Mouse (Mus musculus) retina, postnatal 1 day (tissue): ENCODE measurements around the gene Itgb4.

Experiments used
- DNase-seq: peaks from one replicate; pipeline ENCODE4 v3.0.0-alpha.2; 2012

Itgb4 gene

DNA sequence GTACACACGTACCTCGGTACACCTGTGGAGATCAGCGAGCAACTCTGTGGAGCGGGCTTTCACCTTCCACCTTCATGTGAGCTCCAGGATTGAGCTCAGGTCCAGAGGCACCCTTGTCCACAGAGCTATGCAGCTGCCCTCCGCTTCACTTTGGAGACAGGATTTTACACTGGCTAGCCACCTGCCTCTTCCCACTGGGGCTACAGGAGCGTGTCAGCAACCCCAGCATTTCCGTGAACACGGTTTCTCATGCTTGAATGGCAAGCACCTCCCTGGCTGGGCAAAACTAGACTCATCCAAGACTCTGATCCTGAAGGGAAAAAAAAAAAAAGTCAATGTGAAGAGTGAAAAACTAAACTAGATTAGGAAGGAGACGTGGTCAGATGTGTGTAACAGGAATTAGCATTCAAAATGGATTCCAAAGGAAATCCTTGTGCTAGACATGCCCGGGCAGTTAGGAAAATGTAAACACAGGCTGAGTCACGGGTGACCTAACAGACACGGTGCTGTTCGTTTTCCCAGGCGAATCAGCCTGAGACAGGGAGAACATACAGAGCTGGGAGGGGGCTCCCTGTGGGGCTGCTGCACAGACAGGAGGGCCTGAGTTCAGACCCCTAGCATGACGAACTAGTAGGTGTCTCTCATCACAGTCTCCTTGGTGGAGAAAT lies 4.4 kb upstream of the Itgb4 start:
- DNase-seq = no peak

- DNase-seq = peak; percentile 23
Measured at GRCm38 (mm10) chr11:115971016-115971415, 3.5 kb upstream of the Itgb4 start.

DNA sequence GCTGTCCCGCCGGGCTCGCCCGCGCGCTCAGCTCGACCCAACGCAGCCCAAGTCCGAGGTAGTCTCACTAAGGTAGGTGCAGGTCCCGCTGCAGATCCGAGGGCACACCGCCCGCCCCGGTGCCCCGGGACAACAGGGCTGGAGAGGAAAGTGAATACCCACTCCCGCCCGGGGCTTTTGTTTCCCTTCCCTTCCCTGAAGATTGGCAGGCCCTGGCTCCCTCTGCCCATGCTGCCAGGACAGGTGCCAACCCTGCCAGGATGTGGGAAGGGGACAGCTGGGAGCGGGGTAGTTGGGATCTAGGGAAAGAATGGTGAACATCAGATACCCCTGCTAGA lies 543 bp downstream of the Itgb4 start:
- DNase-seq = peak; percentile 44

DNA sequence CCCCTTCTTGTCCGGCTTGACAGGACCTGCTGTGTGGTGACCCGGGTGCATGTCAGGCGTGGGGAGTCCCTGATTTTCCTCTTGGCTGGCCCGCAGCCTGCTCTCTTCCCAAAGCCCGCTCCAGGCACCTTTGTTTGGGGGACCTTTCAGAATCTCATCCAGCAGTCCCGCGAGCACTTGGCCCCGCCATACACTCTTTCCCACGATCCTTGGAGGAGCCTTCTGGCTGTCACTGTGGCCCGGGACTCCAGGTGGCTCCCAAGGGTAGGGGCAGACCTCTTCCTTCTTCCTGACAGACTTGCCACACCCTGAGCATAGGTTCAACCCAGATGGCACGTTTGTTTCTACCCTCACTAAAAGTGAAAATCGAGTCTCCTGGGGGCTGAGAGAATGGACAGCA lies 1.0 kb downstream of the Itgb4 start:
- no peak for DNase-seq

DNA sequence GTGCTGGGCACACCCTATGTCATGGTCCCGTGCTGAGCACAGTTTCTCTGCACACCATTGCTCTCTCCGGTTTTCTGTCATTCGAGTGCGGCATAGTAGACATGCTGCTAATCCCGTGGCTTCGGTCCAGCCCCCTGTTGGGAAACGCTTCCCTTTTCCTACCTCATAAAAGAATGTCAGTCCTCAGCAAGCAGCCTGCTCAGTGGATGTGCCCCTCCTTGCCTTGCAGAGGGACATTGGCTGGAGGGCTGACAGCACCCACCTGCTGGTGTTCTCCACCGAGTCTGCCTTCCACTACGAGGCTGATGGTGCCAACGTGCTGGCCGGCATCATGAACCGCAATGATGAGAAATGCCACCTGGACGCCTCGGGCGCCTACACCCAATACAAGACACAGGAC lies 8.0 kb downstream of the Itgb4 start:
- DNase-seq = no peak

- no peak for DNase-seq
Measured at GRCm38 (mm10) chr11:115983291-115983690, 8.8 kb downstream of the Itgb4 start.

DNA sequence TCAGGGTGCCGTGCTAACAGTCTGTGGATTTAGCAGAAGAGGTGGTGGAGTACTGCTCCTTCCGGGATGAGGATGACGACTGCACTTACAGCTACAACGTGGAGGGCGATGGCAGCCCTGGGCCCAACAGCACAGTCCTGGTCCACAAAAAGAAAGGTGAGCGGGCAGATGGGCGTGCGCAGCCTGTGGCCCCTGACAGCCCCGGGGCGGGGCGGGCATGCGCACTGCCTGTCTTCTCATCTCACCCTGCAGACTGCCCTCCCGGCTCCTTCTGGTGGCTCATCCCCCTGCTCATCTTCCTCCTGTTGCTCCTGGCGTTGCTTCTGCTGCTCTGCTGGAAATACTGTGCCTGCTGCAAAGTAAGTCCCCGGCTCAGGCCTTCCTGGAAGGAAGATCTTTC lies 15.2 kb downstream of the Itgb4 start:
- no peak for DNase-seq

DNA sequence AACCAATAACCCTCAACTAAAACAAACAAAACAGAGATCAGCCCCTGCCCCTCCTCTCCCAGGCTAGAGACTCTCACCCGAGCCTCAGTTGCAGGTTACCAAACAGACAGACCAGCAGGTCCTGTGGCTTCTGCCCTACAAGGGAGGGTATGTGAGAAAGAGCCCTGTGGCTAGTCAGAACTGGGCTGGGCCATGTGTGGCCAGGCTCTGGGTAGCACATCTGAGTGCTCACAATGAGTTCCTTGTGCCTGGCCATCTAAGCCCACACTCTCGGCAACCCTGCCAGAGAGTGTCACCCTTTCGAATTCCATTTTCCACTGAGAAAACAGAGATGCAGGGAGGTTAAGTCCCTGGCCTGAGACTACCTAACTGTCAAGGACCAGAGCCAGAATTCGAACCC lies 17.6 kb downstream of the Itgb4 start:
- DNase-seq = no peak

GRCm38 (mm10) chr11:115995256-115995655 lies 20.7 kb downstream of the Itgb4 start:
- DNase-seq = no peak

DNA sequence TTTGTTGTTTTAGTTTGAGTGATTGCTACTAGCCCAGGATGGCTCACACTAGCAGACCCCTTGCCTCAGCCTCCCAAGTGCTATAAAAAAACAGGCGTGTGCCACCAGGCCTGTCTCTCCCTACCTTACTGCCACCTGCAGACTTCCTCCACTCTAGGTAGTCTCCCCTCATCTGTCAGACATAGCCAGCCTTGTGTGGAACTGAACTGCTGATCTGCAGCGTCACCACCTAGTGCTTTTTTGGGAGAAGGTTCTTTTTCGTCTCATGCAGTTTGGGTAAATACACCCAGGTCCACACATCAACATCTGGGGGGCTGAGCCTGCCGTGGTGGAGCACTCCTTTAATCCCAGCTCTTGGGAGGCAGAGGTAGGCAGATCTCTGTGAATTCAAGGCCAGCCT lies 22.5 kb downstream of the Itgb4 start:
- no peak for DNase-seq

DNA sequence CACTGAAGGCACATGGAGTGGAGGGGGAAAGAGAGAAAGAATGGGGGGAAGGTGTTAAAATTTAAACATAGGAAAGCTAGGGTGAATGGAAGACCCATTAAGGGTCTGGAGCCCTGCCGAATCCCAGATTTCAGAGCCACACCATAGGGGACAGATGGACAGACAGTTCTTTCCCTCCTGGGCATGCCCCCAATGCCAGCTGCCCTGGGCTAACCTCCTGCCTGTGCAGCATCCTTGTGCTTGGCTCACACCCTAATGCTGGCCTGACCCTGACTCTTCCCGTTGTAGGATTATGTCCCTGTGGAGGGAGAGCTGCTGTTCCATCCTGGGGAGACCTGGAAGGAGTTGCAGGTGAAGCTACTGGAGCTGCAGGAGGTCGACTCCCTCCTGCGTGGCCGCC lies 23.2 kb downstream of the Itgb4 start:
- no peak for DNase-seq

GRCm38 (mm10) chr11:115999027-115999426 lies 24.5 kb downstream of the Itgb4 start:
- no peak for DNase-seq

GRCm38 (mm10) chr11:115999538-116000143 lies 25.1 kb downstream of the Itgb4 start:
- peak; percentile 82 for DNase-seq

DNA sequence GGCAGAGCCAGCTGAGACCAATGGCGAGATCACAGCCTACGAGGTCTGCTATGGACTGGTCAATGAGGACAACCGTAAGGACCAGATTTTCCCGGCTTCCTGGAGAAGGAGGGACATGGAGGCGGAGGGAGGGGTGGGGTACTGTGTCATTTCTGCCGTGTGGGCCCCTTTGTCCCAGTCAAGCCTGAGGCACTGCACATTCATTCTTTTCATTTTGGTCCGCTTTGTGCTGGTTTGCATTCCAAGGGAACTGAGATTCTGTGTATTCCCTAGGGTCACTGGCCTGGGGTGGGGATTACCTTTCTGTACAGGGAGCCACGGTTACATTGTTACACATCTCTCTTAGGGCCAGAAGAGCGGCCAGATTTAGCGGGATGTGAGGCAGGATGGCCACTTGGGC lies 26.1 kb downstream of the Itgb4 start:
- no peak for DNase-seq

DNA sequence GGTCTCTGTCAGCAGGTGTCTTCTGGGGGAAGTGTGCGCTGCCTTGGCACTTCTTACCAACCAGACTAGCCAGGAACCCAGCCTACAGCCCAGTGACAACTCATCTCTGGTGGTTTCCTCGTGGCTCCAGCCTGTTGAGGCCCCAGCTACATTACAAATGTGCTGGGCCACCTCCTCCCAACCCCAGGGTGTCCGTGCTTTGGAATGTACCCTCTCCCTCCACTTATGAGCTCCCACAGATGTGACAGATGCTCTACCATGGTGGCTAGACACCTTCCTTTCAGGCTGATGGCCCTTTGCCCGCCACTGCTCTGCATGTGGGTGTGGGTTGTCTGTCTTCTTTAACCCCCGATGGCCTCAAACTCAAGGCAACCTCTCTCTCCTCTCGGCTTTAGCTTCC lies 27.2 kb downstream of the Itgb4 start:
- DNase-seq = no peak

GRCm38 (mm10) chr11:116002894-116003293 lies 28.4 kb downstream of the Itgb4 start:
- DNase-seq = no peak

DNA sequence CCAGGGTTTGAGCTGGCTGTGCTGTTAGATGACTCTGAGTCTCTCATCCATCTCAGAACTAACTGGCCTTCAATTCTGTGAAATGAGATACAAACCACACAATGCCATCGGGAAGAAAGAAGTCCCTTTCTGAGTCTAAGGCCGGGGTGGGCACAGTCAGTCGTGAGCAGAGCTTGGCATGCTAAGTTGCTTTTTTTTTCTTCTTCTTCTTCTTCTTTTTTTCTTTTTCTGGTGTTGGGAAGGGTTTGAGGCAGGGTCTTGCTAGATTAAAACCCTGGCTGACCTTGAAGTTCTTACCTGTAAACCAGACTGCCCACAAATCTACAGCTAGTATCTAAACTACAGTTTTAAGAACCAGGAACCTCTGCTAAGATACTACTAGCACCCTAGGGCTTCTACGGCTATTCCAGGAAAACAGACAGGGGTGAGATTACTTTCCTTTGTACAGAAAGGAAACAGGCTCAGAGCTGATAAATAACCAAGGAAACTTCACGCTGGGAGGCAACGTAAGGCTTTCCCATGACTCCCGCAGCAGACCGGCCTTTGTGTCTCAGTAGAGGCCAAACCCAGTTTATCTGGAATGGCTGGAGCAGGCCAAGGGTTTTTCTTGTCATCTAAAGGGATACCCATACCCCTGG lies 29.8 kb downstream of the Itgb4 start:
- DNase-seq = no peak

DNA sequence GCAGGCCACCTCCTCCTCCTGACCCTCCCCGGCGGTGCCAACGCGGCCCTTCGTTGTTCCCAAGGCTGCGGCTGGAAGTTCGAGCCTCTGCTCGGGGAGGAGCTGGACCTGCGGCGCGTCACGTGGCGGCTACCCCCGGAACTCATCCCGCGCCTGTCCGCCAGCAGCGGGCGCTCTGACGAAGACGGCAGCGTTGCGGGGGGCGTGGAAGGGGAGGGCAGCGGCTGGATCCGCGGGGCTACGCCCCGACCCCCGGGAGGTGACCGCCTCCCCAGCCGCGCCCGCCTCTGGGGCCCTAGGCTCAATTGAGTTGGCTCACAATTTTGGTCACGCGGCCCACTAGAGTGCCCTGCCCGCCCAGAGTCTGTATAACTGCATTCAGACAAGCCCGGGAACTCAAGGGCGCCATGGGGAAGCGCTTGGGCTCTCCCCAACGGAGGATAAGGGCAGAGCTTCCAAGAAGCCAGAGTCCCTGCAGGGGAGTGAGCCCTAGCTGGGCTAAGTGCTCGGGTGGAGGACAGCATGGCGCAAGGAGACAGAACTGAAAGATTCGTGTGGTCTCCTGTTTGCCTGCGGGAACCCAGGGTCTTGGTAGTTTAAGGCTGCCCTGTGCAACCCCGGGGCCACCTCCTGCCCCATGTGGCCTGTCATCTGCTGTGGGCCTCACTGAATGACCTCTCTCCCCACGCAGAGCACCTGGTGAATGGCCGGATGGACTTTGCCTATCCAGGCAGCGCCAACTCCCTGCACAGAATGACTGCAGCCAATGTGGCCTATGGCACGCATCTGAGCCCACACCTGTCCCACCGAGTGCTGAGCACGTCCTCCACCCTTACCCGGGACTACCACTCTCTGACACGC lies 30.6 kb downstream of the Itgb4 start:
- peak; percentile 84 for DNase-seq

GRCm38 (mm10) chr11:116005701-116006419 lies 31.4 kb downstream of the Itgb4 start:
- DNase-seq = no peak

- no peak for DNase-seq
Measured at GRCm38 (mm10) chr11:116007095-116007850, 32.8 kb downstream of the Itgb4 start.

GRCm38 (mm10) chr11:116008411-116008810 lies 33.9 kb downstream of the Itgb4 start:
- DNase-seq = no peak

- peak; percentile 19 for DNase-seq
Measured at GRCm38 (mm10) chr11:116008832-116009375, 34.4 kb downstream of the Itgb4 start.
